Mouse (Mus musculus): ENCODE measurements around the gene Tcaf2. TPM values are rescaled to one million over a fixed set of nuclear protein-coding genes. Genes with fewer than 3 reads are reported as not detected.

Gene Tcaf2
- total RNA-seq (2023), result under 1 TPM in 1 of 2 experiments, not detected in 1; 0.42 TPM

DNA sequence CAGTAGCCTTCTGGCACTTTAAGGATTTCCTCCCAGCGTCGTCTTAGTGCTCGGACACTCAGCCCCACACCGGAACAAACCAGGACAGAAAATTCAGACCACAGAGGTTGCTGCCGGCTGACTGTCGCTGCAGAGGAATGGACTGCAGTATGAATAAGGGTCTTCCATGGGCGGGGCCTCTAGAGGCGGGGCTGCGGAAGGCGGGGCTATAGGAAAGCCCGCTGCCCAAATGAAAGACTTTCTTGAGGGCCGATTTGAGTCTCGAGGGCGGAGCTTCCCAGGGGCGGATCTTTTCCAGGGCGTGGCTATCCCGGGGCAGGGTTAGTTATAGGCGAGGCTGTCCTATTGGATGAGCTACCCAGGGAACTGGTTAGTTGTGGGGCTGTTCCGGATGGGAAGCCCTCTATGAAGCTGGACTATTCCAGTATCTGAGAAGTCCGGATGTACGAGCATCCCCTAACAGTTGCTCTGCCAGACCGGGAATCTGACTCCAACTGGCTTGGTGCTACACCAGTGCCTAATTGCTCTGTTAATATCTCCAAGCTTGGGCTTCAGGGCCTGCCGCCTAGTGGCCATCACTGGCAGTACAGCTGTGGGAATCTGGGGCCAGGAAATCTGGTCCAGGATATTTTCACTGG is at the start of gene Tcaf2:
Gene Tcaf2, minus strand, starts transcription at position 343 of the 638 bp plus-strand sequence.

DNA sequence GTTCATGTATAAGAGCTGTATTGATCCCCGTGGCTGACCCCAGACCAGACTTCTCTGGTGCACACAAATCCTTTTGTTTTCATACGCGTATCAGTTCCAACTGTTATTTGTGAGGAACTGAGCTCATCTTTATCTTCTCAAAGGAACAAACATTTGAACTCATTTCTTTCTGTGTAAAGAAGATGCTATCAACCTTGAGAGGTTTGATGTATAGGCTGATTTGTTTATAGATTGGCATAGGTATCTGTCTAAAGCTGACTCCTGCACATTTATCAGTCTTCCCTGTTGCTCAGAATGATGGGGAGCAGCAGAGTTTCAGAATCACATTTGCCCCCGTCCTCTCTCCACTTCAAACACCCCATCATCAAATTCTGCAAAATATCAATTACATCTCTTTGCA is 47.5 kb downstream of the Tcaf2 start, which contains the start of gene Tcaf3:
Gene Tcaf3, minus strand, starts transcription at position 101 of the 400 bp plus-strand sequence.

Other genes starting within 250 kb of the Tcaf2 start
- gene Tas2r143, start 245.0 kb downstream of the Tcaf2 start, total RNA-seq (2023), result 1 to 10 TPM; 2.9 to 3.2 TPM
- gene Tas2r135, start 239.8 kb downstream of the Tcaf2 start, total RNA-seq (2023), result 1 to 10 TPM; 3.4 to 3.5 TPM
- gene Tas2r126, start 210.7 kb downstream of the Tcaf2 start, total RNA-seq (2023), result 1 to 10 TPM; 1.0 to 1.7 TPM
- gene Olfr458, start 180.1 kb downstream of the Tcaf2 start, total RNA-seq (2023), result not detected
- gene Olfr457, start 168.9 kb downstream of the Tcaf2 start, total RNA-seq (2023), result not detected
- gene Olfr456, start 158.0 kb downstream of the Tcaf2 start, total RNA-seq (2023), result not detected
- gene Olfr455, start 97.7 kb downstream of the Tcaf2 start, total RNA-seq (2023), result not detected
- not detected for gene Tcaf3, start 47.6 kb downstream of the Tcaf2 start, total RNA-seq (2023)
- gene Tcaf1, start 64.8 kb upstream of the Tcaf2 start, total RNA-seq (2023), result under 1 TPM in 1 of 2 experiments, not detected in 1; 0.15 TPM
- gene Olfr453, start 94.1 kb upstream of the Tcaf2 start, total RNA-seq (2023), result not detected
- gene Olfr38, start 111.2 kb upstream of the Tcaf2 start, total RNA-seq (2023), result not detected
- not detected for gene Olfr452, start 139.8 kb upstream of the Tcaf2 start, total RNA-seq (2023)
- gene Olfr450, start 166.7 kb upstream of the Tcaf2 start, total RNA-seq (2023), result not detected
- gene Olfr449, start 189.1 kb upstream of the Tcaf2 start, total RNA-seq (2023), result not detected
- gene Olfr448, start 245.2 kb upstream of the Tcaf2 start, total RNA-seq (2023), result not detected